Mouse (Mus musculus) gastrocnemius, postnatal 10 days (tissue): ENCODE measurements around the gene Rad17. TPM values are rescaled to one million over a fixed set of nuclear protein-coding genes. Genes with fewer than 3 reads are reported as not detected.
A peak's percentile ranks its signal among the peaks of the same experiment; 100 is the strongest.

Experiments
- DNase-seq: peaks from one replicate; pipeline ENCODE4 v3.0.0; 2021; ENCODE audit warnings: mixed read lengths
- long read RNA-seq, 2 experiments: library from polyadenylated mRNA; stranded (forward); transcript quantifications; one replicate each; pipeline ENCODE4 v2.0.0; 2021
- total RNA-seq, 2 experiments: library from RNA; stranded (reverse); gene quantifications; 2 replicates each; pipeline ENCODE4 v1.2.3; 2021

Rad17 gene
- total RNA-seq = 10 to 100 TPM; 11.0 to 11.7 TPM
- long read RNA-seq, experiment 1, transcript Rad17-202 (17 exons, 2,392 nt) = major isoform, 13 of 17 reads
- long read RNA-seq, experiment 1, partial matches to known transcripts = 1 of 17 reads
- long read RNA-seq, experiment 1, other reads (novel, unspliced or antisense) = 3 of 17 reads
- long read RNA-seq, experiment 2, transcript Rad17-202 (17 exons, 2,392 nt) = major isoform, 10 of 11 reads
- long read RNA-seq, experiment 2, partial matches to known transcripts = 0 of 11 reads
- long read RNA-seq, experiment 2, other reads (novel, unspliced or antisense) = 1 of 11 reads

DNA sequence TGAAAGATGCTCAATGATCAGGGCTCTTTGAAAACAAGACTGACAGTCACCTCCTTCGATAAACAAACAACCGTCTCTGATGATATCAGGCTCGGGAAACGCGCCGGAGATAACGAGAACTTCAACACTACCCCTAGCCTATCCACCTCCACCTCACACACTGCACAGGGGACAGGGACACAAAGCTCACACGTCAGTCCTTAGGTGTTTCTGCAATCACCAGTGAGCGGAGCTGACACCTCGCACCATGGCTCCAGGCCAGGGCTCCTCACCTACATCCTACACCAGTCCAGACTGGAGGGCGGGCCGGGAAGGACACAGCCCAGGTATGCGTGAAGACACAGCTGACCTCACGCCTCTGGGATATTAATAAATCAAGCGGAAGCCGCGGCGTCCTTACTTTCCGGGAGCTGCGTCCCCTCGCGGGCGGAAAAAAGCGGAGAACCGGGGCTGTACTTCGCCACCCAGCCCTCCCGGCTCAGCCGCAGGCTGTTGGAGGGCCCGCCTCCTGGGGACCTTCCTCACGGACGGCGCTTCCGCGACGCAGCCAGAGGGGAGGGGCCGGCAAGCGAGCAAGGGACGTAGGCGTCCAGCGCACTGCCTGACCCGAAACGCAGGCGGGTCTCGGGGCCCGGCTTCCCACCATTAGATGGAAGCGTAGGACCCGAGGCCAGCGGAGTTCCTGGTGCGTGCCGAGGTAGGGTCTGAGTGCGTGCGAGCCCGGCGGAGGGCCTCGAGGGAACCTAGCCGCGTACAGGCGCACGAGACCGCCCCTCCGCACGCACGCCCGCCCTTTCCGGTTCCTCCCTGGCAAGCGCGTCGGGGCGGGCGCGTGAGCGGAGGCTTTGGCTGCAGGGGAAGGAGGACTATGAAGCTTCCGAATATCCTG is at the start of gene Rad17, which contains the start of gene Ak6:
TSS of gene Rad17 (minus strand) at position 502 of the 889 bp plus-strand sequence.
TSS of gene Ak6 (plus strand) at position 430 of the 889 bp plus-strand sequence.
- DNase-seq = peak; percentile 95

DNA sequence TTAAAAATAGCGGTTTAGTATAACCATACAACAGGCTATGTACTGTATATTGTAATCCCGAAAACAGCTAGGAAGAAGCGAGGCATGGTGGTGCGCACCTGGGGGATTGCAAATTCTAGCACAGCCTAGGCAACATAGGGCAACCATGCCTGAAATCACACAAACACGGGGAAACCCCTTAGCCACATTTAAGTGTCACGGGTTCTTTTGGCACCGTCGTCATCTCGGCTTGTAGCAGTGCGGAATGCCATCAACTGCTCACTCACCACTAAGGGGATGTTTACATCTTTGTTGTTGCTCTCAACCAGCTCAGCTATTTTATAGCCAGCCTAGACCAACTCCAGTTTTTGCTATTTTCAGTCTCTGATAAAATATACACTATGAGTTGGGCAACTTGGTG is 48.0 kb upstream of the Rad17 start:
- DNase-seq = no peak

GRCm38 (mm10) chr13:100697541-100697940 is 46.7 kb upstream of the Rad17 start:
- no peak for DNase-seq

GRCm38 (mm10) chr13:100687513-100687912 is 36.7 kb upstream of the Rad17 start:
- DNase-seq = no peak

DNA sequence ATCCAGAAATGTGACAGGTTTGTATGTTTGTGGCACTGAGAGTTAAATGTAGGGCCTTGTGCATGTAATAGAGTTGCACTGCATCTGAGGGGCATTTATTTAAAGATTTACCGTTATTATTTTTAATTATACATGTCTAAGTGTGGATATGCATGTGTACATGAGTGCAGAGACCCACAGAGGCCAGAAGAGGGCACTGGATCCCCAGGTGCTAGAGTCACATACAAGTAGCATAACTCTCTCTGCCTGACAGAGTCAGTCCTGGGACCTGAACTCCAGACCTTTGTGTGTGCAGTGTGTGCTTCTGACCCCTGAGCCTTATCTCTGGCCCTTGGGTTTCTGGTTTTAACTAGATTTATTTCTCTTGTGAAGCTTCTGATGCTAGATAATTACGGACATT is 33.5 kb upstream of the Rad17 start:
- no peak for DNase-seq

DNA sequence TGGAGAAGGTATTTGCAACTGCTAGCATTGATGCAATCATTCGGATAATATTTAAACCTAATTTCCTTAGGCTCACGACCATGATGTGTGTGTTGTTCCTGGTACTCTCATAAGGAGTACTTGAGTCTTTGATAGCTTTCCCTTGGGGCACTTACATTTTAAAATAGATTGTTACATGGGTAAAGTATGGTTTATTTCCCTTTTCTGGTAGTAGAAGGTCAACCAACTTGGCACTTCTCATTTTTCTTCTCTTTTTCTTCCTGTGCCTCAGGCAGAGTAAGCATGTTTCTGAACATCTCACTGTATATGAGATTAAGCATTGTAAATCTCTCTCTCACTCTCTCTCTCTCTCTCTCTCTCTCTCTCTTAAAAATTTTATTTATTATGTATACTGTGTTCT is 32.0 kb upstream of the Rad17 start:
- DNase-seq = no peak

DNA sequence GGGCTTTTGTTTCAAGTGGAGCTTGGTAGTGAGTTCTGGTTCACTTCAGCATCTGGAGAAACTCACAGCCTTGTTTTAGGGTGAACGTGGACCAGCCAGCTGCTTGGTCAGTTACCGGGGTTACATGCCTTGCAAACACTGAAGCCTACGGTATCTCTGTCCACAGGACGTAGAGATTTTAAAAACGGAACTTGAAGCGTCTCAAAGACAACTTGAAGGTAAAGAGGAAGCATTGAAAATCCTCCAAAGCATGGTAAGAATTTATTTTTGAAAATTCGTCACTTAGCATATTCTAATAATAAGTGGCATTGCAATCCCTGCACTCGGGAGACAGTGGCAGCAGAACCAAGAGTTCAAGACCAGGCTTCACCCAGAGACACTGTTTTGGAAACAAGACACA is 30.8 kb upstream of the Rad17 start:
- DNase-seq = no peak

GRCm38 (mm10) chr13:100675936-100676635 is 25.2 kb upstream of the Rad17 start:
- no peak for DNase-seq

DNA sequence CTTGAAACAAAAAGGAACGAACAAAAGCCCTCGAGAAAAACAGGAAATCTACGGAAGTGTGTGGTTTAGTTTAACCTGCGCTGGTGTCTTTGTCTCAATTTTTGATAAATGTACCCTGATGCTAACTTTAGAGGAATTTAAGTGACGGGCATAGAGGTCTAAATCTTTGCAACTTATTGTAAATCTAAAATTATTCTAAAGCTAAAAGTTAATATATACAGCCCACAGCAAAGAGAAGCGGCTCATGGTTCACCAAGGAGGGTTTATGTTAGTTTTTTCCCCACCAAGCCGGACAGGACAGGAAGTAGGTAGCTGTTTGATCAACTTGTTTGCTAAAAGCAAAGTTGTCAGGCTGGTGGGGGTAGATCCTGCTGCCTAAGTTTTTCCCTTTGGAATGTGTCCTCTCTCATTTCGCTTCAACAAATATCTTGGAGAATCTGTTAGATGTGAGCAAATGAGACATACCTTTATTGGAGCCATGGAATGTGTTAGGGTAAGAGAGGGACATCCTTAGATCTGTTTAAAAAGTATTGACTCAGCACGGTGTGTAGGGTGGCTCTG is 19.4 kb upstream of the Rad17 start:
- no peak for DNase-seq

- peak; percentile 24 for DNase-seq
These were observed 18.6 kb upstream of the Rad17 start, which contains the start of gene Ccdc125 for GRCm38 (mm10) chr13:100669291-100670022. TSS of gene Ccdc125 (plus strand) at chr13:100669717.

DNA sequence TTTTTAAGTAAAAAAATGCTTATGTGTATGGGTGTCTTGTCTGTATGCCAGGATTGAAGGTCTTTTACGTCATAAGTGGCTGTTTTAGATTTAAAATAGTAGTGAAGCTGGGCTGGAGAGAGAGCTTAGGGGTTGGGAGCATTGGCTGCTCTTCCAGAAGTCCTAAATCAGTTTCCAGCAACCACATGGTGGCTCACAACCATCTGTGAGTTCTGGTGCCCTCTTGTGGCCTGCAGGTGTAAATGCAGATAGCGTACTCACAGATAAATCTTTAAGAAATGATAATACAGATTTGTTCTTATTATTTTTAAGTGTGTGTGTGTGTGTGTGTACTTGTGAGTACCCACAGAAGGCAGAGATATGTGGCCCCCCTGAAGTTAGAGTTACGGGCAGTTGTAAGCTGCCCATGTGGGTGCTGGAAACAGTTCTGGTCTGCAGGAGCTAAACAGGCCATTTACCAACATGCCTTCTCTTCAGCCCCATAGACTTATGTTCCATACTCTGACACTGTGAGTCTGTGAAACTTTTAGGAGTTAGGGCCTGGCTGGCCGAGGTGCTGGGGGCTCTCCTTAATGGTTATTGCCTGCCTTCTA is 9.1 kb upstream of the Rad17 start:
- DNase-seq = peak; percentile 61

GRCm38 (mm10) chr13:100658091-100658490 is 7.2 kb upstream of the Rad17 start:
- DNase-seq = no peak

- DNase-seq = no peak
These were observed 762 bp upstream of the Rad17 start, which contains the start of gene Taf9 for GRCm38 (mm10) chr13:100651439-100652186. TSS of gene Taf9 (plus strand) at chr13:100651579.

DNA sequence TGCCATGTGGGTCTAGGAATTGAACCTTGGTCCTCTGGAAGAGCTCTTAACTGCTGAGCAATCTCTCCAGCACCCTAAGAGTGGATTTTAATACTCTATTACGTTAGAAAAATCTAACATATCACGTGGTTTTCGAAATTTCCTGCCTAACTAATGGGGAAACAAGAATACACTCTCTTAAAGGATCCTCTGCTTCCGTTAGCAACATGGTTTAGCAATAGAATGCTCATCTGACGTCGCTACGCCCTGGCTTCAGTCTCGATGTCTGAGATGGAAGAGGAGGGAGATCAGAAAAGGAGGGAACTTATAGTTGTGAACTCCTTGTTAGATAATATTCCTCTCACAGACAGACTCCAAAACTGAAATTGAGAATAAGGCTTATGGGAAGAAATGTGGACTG is 2.6 kb downstream of the Rad17 start:
- no peak for DNase-seq

- no peak for DNase-seq
These were observed 8.2 kb downstream of the Rad17 start for GRCm38 (mm10) chr13:100642471-100643209.

GRCm38 (mm10) chr13:100634106-100634691 is 16.7 kb downstream of the Rad17 start:
- no peak for DNase-seq

DNA sequence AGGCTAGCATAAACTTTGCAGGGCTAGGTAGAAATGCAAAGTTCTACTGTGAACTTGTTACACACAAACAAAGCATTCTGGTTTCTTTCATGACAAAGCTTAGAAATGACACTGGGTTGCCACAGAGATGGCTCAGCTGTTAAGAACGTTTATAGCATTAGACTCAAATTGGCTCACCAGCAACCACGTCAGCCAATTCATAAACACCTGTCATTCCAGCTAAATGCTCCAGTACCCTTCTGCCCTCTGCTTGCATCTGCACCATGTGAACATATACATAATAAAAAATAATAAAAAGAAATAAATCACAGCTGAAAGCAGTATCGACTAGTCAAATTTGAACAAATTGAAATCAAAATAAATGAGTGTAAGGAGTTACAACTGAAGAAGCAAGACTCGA is 28.6 kb downstream of the Rad17 start:
- DNase-seq = no peak

GRCm38 (mm10) chr13:100617583-100617982 is 33.3 kb downstream of the Rad17 start:
- no peak for DNase-seq
